Mouse (Mus musculus) hindbrain, embryonic 14.5 days (tissue): ENCODE results near the gene Krtap16-3. TPM values are rescaled to one million over a fixed set of nuclear protein-coding genes. Genes with fewer than 3 reads are reported as not detected.

Source experiments
- ATAC-seq: fragments of 200-750 bp; cut with Nextera tagmentation; 2 replicates; pipeline ENCODE4 v1.8.0; 2017; ENCODE audit warnings: moderate number of reproducible peaks, mild to moderate bottlenecking, moderate TSS enrichment, moderate library complexity; ENCODE audit not compliant: low FRiP score
- DNase-seq: peaks from one replicate; pipeline ENCODE4 v3.0.0-alpha.2; 2015; ENCODE audit warnings: low spot score
- H3K27ac ChIP-seq: fragments of 300-500 bp; sonication (generic); 2 replicates; pipeline ENCODE4 v1.5.1; 2014; ENCODE audit warnings: mild to moderate bottlenecking, moderate library complexity
- H3K27me3 ChIP-seq: fragments of 300-500 bp; sonication (generic); 2 replicates; pipeline ENCODE4 v1.6.1; 2014; ENCODE audit warnings: mild to moderate bottlenecking, low read length, mixed read lengths; ENCODE audit not compliant: control insufficient read depth, insufficient read depth
- H3K36me3 ChIP-seq: fragments of 300-500 bp; sonication (generic); replicated peaks from 2 replicates; pipeline ENCODE4 v1.6.1; 2014; ENCODE audit not compliant: control insufficient read depth, insufficient read depth
- H3K4me1 ChIP-seq: fragments of 300-500 bp; sonication (generic); replicated peaks from 2 replicates; pipeline ENCODE4 v1.6.1; 2014; ENCODE audit warnings: antibody characterized with exemption, low read length, mixed read lengths; ENCODE audit not compliant: control insufficient read depth, insufficient read depth
- H3K4me2 ChIP-seq: fragments of 300-500 bp; sonication (generic); replicated peaks from 2 replicates; pipeline ENCODE4 v1.6.1; 2014; ENCODE audit warnings: mild to moderate bottlenecking, moderate library complexity
- H3K4me3 ChIP-seq: fragments of 300-500 bp; sonication (generic); replicated peaks from 2 replicates; pipeline ENCODE4 v1.5.1; 2014; ENCODE audit warnings: mild to moderate bottlenecking, low read length
- H3K9ac ChIP-seq: fragments of 300-500 bp; sonication (generic); 2 replicates; pipeline ENCODE4 v1.6.1; 2014
- H3K9me3 ChIP-seq: fragments of 300-500 bp; sonication (generic); 2 replicates; pipeline ENCODE4 v1.6.1; 2016; ENCODE audit warnings: low read length; ENCODE audit not compliant: control insufficient read depth
- WGBS: fragments of 180-500 bp; shearing (Covaris S2); extraction: QIAGEN DNeasy Blood & Tissue Kit; methylation state at CpG from one replicate; pipeline ENCODE4 v1.1.7; 2014; 5-methylcytosine and 5-hydroxymethylcytosine counted together
- polyA plus RNA-seq: library from polyadenylated mRNA; unstranded; fragments of >200 nt; fragmentation: Nextera tagmentation; extraction: Ambion mirVana; gene quantifications from 2 replicates; pipeline ENCODE4 v1.2.1, GENCODE M21; 2014

Krtap16-3 gene
- not detected in 2 replicates for polyA plus RNA-seq

- H3K36me3 ChIP-seq: no peaks in the 10 kb centered on the region
- H3K27me3 ChIP-seq: no peaks in the 10 kb centered on the region
- H3K4me2 ChIP-seq: no peak within 1 kb of the TSS
- no peak for DNase-seq
- no peak within 1 kb of the TSS for H3K9ac ChIP-seq
- H3K27ac ChIP-seq: no peak within 1 kb of the TSS
- H3K4me3 ChIP-seq: no peak within 1 kb of the TSS
- no peaks in the 10 kb centered on the region for H3K4me1 ChIP-seq
- 89% methylated on average over 7 of the region's 7 CpGs for WGBS
- H3K9me3 ChIP-seq: no peaks in the 10 kb centered on the region
- ATAC-seq: no peak
Observed at GRCm38 (mm10) chr16:88962773-88963172, at the start of gene Krtap16-3. Gene Krtap16-3, minus strand, starts transcription at chr16:88962873.

DNA sequence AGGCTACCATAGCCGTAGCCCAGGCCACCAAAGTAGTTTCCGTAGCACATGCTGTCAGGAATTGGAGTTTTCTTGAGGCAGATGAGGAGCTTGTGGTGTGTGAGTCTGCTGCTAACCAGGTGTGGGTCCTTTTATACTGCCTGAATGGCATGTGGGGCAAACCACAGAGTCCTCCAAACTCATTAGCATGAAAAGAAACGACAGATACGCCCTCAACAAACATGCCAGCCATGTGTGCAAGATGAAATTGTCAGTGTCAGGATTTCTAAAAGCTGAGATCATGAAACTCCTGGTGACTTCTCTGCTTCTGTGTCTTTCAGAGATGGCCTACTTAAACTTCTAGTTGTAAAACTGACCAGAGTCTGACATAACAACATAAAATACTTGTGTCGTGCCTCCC lies 48.0 kb upstream of the Krtap16-3 start, which contains the start of gene Krtap22-2:
TSS of gene Krtap22-2 (minus strand) at position 101 of the 400 bp plus-strand sequence.
- Histone ChIP-seq H3K4me2 (no peak within 1 kb of the TSS), H3K27me3 (no peaks in the 10 kb centered on the region), H3K9me3 (no peaks in the 10 kb centered on the region), H3K4me3 (no peak within 1 kb of the TSS), H3K27ac (no peak within 1 kb of the TSS), H3K4me1 (no peaks in the 10 kb centered on the region), H3K9ac (no peak within 1 kb of the TSS), H3K36me3 (no peaks in the 10 kb centered on the region)
- no peak for DNase-seq
- no peak for ATAC-seq
- WGBS: 81% methylated on average over 5 of the region's 5 CpGs

GRCm38 (mm10) chr16:88941106-88941505 lies 21.6 kb downstream of the Krtap16-3 start:
- Histone ChIP-seq H3K36me3 (no peaks in the 10 kb centered on the region), H3K27ac (no peak overlapping the region), H3K4me1 (no peaks in the 10 kb centered on the region), H3K4me2 (no peak overlapping the region), H3K9ac (no peak overlapping the region), H3K27me3 (no peaks in the 10 kb centered on the region), H3K9me3 (no peaks in the 10 kb centered on the region), H3K4me3 (no peak overlapping the region)
- ATAC-seq (no peak), DNase-seq (no peak)
- WGBS: 81% methylated on average over 6 of the region's 6 CpGs

- H3K36me3 ChIP-seq: no peaks in the 10 kb centered on the region
- WGBS: 74% methylated on average over 7 of the region's 7 CpGs
- DNase-seq (peak; percentile 28), ATAC-seq (no peak)
- no peaks in the 10 kb centered on the region for H3K9me3 ChIP-seq
- H3K27ac ChIP-seq: no peak overlapping the region
- no peaks in the 10 kb centered on the region for H3K4me1 ChIP-seq
- H3K27me3 ChIP-seq: no peaks in the 10 kb centered on the region
- no peak overlapping the region for H3K9ac ChIP-seq
- no peak overlapping the region for H3K4me3 ChIP-seq
- no peak overlapping the region for H3K4me2 ChIP-seq
Observed at GRCm38 (mm10) chr16:88938252-88938651, 24.4 kb downstream of the Krtap16-3 start.

DNA sequence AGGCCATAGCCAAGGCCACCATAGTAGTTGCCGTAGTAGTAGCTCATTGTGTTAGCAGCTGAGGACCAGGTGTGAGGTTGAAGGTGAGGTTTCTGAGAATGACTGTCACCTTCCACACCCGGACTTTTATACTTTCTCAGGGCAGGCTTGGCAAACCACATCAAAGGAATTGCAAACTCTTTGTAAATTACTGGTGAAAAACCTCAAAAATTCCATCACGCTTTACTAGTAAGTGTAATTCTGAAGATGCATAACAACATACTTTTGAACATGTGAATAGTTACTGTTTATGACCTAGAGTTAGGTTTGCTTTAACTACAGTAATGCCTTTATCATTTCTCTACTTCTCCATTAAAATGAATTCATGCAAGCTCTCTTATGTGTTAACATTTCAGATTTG lies 30.5 kb downstream of the Krtap16-3 start, which contains the start of gene Krtap19-9b:
TSS of gene Krtap19-9b (minus strand) at position 101 of the 400 bp plus-strand sequence.
- H3K36me3 ChIP-seq: no peaks in the 10 kb centered on the region
- no peaks in the 10 kb centered on the region for H3K9me3 ChIP-seq
- DNase-seq (no peak), ATAC-seq (no peak)
- 96% methylated on average over 3 of the region's 3 CpGs for WGBS
- H3K4me3 ChIP-seq: no peak within 1 kb of the TSS
- H3K4me1 ChIP-seq: no peaks in the 10 kb centered on the region
- no peak within 1 kb of the TSS for H3K9ac ChIP-seq
- no peak within 1 kb of the TSS for H3K4me2 ChIP-seq
- no peaks in the 10 kb centered on the region for H3K27me3 ChIP-seq
- H3K27ac ChIP-seq: no peak within 1 kb of the TSS

Other genes with a start within 250 kb of the Krtap16-3 start
- not detected in 2 replicates for gene Krtap13-1, start 234.0 kb downstream of the Krtap16-3 start, polyA plus RNA-seq
- not detected in 2 replicates for gene Krtap13, start 211.2 kb downstream of the Krtap16-3 start, polyA plus RNA-seq
- gene 2310034C09Rik, start 204.0 kb downstream of the Krtap16-3 start, polyA plus RNA-seq: not detected in 2 replicates
- not detected in 2 replicates for gene 2310057N15Rik, start 188.7 kb downstream of the Krtap16-3 start, polyA plus RNA-seq
- not detected in 2 replicates for gene Gm5965, start 185.0 kb downstream of the Krtap16-3 start, polyA plus RNA-seq
- gene Gm20741, start 150.7 kb downstream of the Krtap16-3 start, polyA plus RNA-seq: not detected in 2 replicates
- gene Krtap15, start 142.7 kb downstream of the Krtap16-3 start, polyA plus RNA-seq: not detected in 2 replicates
- gene Krtap14, start 136.7 kb downstream of the Krtap16-3 start, polyA plus RNA-seq: not detected in 2 replicates
- not detected in 2 replicates for gene Krtap19-1, start 93.5 kb downstream of the Krtap16-3 start, polyA plus RNA-seq
- not detected in 2 replicates for gene Krtap19-2, start 88.6 kb downstream of the Krtap16-3 start, polyA plus RNA-seq
- gene Krtap19-3, start 84.8 kb downstream of the Krtap16-3 start, polyA plus RNA-seq: not detected in 2 replicates
- gene Krtap19-4, start 77.8 kb downstream of the Krtap16-3 start, polyA plus RNA-seq: not detected in 2 replicates
- not detected in 2 replicates for gene Krtap19-5, start 66.4 kb downstream of the Krtap16-3 start, polyA plus RNA-seq
- gene Krtap19-9b, start 30.6 kb downstream of the Krtap16-3 start, polyA plus RNA-seq: not detected in 2 replicates
- not detected in 2 replicates for gene Krtap22-2, start 47.9 kb upstream of the Krtap16-3 start, polyA plus RNA-seq
- not detected in 2 replicates for gene Gm10229, start 52.4 kb upstream of the Krtap16-3 start, polyA plus RNA-seq
- not detected in 2 replicates for gene Krtap6-1, start 68.8 kb upstream of the Krtap16-3 start, polyA plus RNA-seq
- gene Gm10228, start 78.6 kb upstream of the Krtap16-3 start, polyA plus RNA-seq: not detected in 2 replicates
- not detected in 2 replicates for gene Krtap6-5, start 85.0 kb upstream of the Krtap16-3 start, polyA plus RNA-seq
- not detected in 2 replicates for gene 1110025L11Rik, start 101.1 kb upstream of the Krtap16-3 start, polyA plus RNA-seq
- not detected in 2 replicates for gene Krtap6-3, start 121.1 kb upstream of the Krtap16-3 start, polyA plus RNA-seq
- not detected in 2 replicates for gene Gm6358, start 178.0 kb upstream of the Krtap16-3 start, polyA plus RNA-seq
- gene Gm10061, start 188.2 kb upstream of the Krtap16-3 start, polyA plus RNA-seq: not detected in 2 replicates
- not detected in 2 replicates for gene Gm9789, start 195.1 kb upstream of the Krtap16-3 start, polyA plus RNA-seq
- gene Gm7735, start 206.6 kb upstream of the Krtap16-3 start, polyA plus RNA-seq: not detected in 2 replicates
- not detected in 2 replicates for gene 1110057P08Rik, start 211.9 kb upstream of the Krtap16-3 start, polyA plus RNA-seq
- not detected in 2 replicates for gene Krtap20-2, start 243.0 kb upstream of the Krtap16-3 start, polyA plus RNA-seq